Mouse (Mus musculus): ENCODE measurements around the gene Tarbp1. TPM values are rescaled to one million over a fixed set of nuclear protein-coding genes. Genes with fewer than 3 reads are reported as not detected.
A peak's percentile ranks its signal among the peaks of the same experiment; 100 is the strongest.
"Not testable (repeated sequence)": the region's sequence is repeated elsewhere in the genome, so short reads cannot be mapped to it uniquely, and the experiment has no call there.

Gene Tarbp1
- polyA plus RNA-seq, 1 experiment from 2014 or later: 1.6 TPM

DNA sequence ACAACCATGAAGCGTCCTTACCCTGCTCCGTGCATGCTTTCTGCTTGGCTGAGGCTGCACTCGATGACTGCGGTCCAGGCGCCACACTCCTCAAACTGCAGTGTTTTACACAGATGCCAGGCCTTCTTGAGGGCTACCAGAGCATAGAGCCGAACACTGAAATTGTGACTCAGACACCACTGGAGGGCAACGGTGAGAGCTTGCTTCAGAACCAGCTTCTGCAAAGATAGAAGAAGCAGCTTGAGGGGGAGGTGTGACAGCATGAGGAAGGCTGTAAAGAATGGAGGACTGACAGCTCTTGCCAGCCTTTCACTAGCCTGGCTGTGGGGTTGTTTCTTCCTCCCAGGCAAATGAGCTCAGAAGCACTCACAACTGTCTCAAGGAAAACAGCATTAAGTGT is 41.0 kb downstream of the Tarbp1 start:
- no peak overlapping the region for H3K4me3 ChIP-seq
- H3K4me1 ChIP-seq (replicated peaks): no peaks in the 10 kb centered on the region
- no peak overlapping the region for H3K9ac ChIP-seq
- no peak for ATAC-seq (ENCODE audit: low read depth)
- H3K9me3 ChIP-seq: no peaks in the 10 kb centered on the region
- H3K36me3 ChIP-seq: peaks cover 80% of the 10 kb centered on the region
- H3K27ac ChIP-seq (replicated peaks): no peak overlapping the region
- H3K4me2 ChIP-seq: no peak overlapping the region
- WGBS: 85% methylated on average over 7 of the region's 7 CpGs
- H3K27me3 ChIP-seq: no peaks in the 10 kb centered on the region

DNA sequence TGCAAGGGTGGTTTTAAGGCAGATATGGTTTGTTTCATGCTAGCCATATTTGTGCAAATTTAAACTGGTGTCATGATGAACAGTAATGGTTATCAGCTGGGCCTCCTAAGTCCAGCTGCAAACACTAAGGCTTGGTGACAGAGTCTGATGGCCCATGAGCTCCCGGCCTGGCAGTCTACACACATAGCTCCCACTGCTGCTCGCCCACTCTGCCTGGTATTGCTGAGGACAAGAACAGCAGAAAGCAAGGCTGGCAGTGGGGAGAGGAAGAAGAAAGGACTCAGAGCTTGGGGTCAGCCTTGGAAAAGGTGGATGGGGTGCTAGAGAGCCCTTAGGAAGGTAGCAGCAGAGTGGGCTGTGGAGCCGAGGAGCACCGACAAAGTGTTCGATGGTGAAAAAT is 45.2 kb downstream of the Tarbp1 start:
- peaks cover 90% of the 10 kb centered on the region for H3K36me3 ChIP-seq
- 93% methylated on average over 5 of the region's 5 CpGs for WGBS
- no peak for ATAC-seq (ENCODE audit: low read depth)

DNA sequence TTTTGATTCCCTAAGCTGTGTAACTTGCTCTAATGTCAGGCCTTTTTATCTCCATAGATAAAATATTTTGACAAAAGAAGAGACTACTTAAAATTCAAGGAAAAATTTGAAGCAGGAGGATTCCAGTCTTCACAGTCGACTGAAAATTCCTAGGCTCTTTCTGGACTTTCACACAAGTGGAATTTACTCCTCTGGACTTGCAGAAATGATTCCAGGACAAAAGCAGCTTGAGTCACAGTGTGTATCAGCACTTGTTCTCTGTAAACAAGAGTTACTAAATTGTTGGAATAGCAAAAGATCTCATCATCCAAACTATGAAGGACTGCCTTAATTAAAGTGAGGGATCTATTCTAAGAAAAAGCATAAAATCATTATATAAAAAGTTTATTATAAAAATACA is 49.9 kb downstream of the Tarbp1 start:
- no peak for ATAC-seq (ENCODE audit: low read depth)
- H3K4me2 ChIP-seq: no peak overlapping the region
- peaks cover 50% of the 10 kb centered on the region for H3K36me3 ChIP-seq
- H3K27me3 ChIP-seq: no peaks in the 10 kb centered on the region
- H3K4me1 ChIP-seq (replicated peaks): peaks cover 21% of the 10 kb centered on the region
- no peak overlapping the region for H3K9ac ChIP-seq
- no peak overlapping the region for H3K27ac ChIP-seq (replicated peaks)
- no peak overlapping the region for H3K4me3 ChIP-seq
- WGBS: 85% methylated on average over 1 of the region's 1 CpGs
- H3K9me3 ChIP-seq: no peaks in the 10 kb centered on the region

More for the DNA sequence above, 45.2 kb downstream of the Tarbp1 start:
- Histone ChIP-seq H3K27ac (replicated peaks) (no peak overlapping the region), H3K9ac (no peak overlapping the region), H3K4me1 (replicated peaks) (no peaks in the 10 kb centered on the region), H3K4me3 (no peak overlapping the region), H3K9me3 (no peaks in the 10 kb centered on the region), H3K4me2 (no peak overlapping the region), H3K27me3 (no peaks in the 10 kb centered on the region)

DNA sequence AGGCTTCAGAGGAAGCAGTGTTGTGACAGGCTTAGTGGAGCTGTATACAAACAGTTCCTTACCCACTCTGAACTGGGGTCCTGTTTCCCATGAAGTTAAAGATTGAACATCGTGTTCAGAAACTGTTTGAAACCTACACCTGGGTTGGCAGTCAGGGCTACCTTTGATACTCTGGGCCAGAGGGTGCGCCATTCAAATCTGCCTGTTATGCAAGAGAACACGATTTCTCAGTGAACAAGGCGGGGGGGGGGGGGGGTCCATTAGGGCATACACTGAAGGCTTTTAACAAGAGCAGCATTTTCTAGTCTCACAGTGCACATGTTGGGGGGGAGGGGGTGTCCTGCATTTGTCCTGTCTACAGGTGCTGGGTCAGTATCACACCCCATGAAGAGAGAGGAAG is 50.7 kb downstream of the Tarbp1 start:
- Histone ChIP-seq H3K4me1 (replicated peaks) (peaks cover 21% of the 10 kb centered on the region), H3K27me3 (no peaks in the 10 kb centered on the region), H3K4me3 (no peak overlapping the region), H3K27ac (replicated peaks) (no peak overlapping the region), H3K36me3 (peaks cover 42% of the 10 kb centered on the region), H3K9me3 (no peaks in the 10 kb centered on the region), H3K4me2 (no peak overlapping the region), H3K9ac (0 out of 2 replicates have a peak overlapping the region, but pooled peaks have one; percentile 86)
- ATAC-seq (ENCODE audit: low read depth): no peak
- whole genome bisulfite sequencing: 91% methylated on average over 4 of the region's 4 CpGs

DNA sequence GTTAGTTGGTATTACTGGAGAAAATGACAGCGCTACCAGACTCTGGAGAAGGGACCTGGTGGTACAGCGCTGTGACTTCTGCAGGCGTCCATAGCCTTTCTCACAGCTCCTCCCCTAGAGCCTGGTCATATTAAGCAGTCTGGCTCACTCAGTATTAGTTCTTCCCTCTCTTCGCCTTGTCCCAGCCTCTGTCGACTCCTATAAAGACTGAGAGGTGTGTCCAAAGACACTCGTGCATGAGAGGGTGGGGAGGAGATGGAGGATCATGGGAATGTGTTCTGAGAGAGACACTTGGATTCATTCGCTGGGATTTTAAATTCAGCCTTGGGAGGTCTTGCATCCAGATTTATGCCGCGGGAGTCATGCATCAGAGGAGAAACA is 52.0 kb downstream of the Tarbp1 start:
- H3K4me3 ChIP-seq: peak overlapping the region; percentile 85
- 9% methylated on average over 9 of the region's 9 CpGs for WGBS

DNA sequence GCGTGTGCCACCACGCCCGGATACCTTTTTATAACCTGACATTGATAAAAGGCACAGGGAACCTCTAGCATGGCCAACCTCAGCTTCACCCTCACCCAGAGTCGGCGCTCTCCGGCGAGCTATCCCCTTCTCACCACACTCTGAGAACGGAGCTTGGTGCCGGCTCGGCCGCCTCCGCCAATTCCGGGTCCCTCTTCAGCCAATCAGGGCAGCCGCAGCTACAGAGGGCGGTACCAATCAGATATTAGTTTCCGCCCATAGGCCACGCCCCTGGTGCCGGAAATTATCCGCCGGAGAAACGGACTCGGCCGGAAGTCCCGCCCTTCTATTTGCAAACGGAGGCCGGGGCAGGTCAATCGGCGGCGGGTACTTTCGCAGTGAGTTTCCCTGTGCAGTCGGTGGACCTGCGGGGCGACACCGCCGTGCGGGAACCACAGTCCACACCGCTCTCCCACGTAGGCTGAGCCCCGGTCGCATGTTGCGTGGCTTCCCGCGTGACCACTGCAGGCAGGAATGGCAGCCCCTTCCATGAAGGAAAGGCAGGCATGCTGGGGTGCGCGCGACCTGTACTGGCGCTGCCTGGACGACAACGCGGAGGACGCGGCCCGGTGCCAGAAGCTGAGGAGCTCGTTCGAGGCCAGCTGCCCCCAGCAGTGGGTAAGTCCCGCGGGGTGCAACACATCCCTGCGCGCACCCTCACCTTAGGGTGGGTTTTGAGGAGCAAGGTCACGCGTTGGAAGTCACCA is 52.5 kb downstream of the Tarbp1 start, which contains the start of gene Coa6:
Coa6 (plus strand) TSS at position 342 of the 746 bp plus-strand sequence.
- peaks cover 24% of the 10 kb centered on the region for H3K36me3 ChIP-seq
- peaks cover 21% of the 10 kb centered on the region for H3K4me1 ChIP-seq (replicated peaks)
- H3K4me2 ChIP-seq: peak within 1 kb of the TSS; percentile 78
- H3K9ac ChIP-seq: peak within 1 kb of the TSS; percentile 86
- peak within 1 kb of the TSS; percentile 85 for H3K4me3 ChIP-seq
- H3K27ac ChIP-seq (replicated peaks): peak within 1 kb of the TSS; percentile 84
- peak; percentile 99 for ATAC-seq (ENCODE audit: low read depth)
- WGBS: under 1% methylated on average over 61 of the region's 61 CpGs
- no peaks in the 10 kb centered on the region for H3K9me3 ChIP-seq
- H3K27me3 ChIP-seq: no peaks in the 10 kb centered on the region

More for the DNA sequence above, 52.0 kb downstream of the Tarbp1 start:
- H3K27ac ChIP-seq (replicated peaks): peak overlapping the region; percentile 84
- H3K4me1 ChIP-seq (replicated peaks): peaks cover 21% of the 10 kb centered on the region
- peaks cover 30% of the 10 kb centered on the region for H3K36me3 ChIP-seq
- peak overlapping the region; percentile 78 for H3K4me2 ChIP-seq
- no peaks in the 10 kb centered on the region for H3K27me3 ChIP-seq
- H3K9ac ChIP-seq: peak overlapping the region; percentile 86
- H3K9me3 ChIP-seq: no peaks in the 10 kb centered on the region
- peak; percentile 73 for ATAC-seq (ENCODE audit: low read depth)

DNA sequence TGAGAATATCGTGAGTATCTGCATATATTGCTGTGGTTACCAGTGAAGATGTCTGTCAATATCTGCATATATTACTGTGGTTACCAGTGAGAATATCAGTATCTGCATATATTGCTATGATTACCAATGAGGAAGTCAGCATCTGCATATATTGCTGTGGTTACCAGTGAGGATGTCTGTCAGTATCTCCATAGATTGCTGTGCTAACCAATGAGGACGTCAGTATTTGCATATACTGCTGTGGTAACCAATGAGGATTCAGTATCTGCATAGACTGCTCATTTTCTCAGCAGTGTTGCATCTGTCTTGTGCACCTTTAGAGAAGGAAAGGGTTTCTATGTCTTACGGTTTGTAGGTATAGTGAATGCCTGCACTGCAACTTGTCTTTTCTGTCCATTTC is 54.0 kb downstream of the Tarbp1 start:
- Histone ChIP-seq H3K4me2 (no peak overlapping the region), H3K27me3 (no peaks in the 10 kb centered on the region), H3K4me3 (no peak overlapping the region), H3K36me3 (peaks cover 10% of the 10 kb centered on the region), H3K27ac (replicated peaks) (no peak overlapping the region), H3K4me1 (replicated peaks) (peaks cover 21% of the 10 kb centered on the region), H3K9ac (no peak overlapping the region), H3K9me3 (no peaks in the 10 kb centered on the region)
- WGBS: 78% methylated on average over 3 of the region's 3 CpGs
- ATAC-seq (ENCODE audit: low read depth): no peak

DNA sequence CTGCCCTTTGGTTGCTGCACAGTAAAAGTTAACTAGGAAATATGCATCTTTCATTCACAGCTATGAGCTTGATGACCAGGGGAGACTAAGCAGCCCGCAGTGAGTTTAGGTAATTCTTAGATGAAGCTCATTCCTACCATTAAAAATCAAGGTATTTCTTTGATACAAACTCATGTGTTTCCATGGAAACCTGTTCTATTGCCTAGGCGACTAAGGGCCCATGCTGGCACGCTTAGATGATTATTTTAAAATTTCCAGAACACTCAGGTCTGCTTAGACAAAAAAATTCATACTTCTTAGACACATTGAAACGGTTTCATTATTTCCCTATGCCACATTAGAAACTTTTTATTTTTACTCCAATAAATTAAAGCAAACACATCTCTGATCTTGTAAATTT is 69.8 kb downstream of the Tarbp1 start:
- Histone ChIP-seq H3K4me1 (replicated peaks) (no peaks in the 10 kb centered on the region), H3K9me3 (no peaks in the 10 kb centered on the region), H3K9ac (no peak overlapping the region), H3K4me3 (no peak overlapping the region), H3K27ac (replicated peaks) (no peak overlapping the region), H3K36me3 (no peaks in the 10 kb centered on the region), H3K4me2 (no peak overlapping the region), H3K27me3 (no peaks in the 10 kb centered on the region)
- ATAC-seq (ENCODE audit: low read depth): no peak
- 84% methylated on average over 4 of the region's 4 CpGs for WGBS

DNA sequence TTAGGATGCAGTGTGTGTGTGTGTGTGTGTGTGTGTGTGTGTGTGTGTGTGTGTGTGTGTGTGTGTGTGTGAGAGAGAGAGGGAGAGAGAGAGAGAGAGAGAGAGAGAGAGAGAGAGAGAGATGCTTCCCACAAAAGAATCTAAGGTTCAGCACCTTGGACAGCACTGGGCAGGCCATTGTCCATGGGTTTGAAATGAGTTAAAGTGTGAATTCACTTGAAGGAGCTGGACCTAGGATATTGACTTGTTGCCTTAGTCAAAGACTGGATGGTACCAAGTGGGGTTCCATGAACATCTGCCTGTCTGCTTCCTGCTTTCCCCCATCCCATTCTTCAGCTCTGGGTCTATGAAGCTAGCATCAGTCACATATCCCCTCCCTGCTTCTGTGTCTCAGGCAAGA is 70.3 kb downstream of the Tarbp1 start:
- not testable (repeated sequence) for H3K4me2 ChIP-seq; H3K27me3 ChIP-seq; ATAC-seq (ENCODE audit: low read depth)

DNA sequence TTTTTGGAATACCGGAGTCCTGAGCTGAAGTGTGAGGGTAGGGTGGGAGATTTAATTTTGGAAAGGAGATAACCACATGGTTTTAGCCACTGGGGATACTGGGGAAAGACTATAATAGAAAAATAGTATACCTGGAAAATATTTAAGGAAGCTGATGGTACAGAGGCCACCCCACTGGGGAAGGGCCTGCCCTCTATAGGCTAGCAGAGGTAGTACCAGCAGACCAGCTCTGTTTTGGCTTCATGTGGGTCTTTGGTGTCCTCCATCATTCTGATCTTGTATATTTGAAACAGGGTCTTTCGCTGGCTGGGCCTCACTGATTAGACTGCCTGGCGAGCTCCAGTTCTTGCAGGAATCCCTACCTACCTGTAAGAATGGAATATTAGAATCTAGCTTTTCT is 76.5 kb downstream of the Tarbp1 start:
- 79% methylated on average over 3 of the region's 3 CpGs for WGBS
- ATAC-seq (ENCODE audit: low read depth): no peak
- Histone ChIP-seq H3K27ac (replicated peaks) (no peak overlapping the region), H3K27me3 (no peaks in the 10 kb centered on the region), H3K36me3 (no peaks in the 10 kb centered on the region), H3K4me1 (replicated peaks) (peaks cover 8% of the 10 kb centered on the region), H3K9me3 (no peaks in the 10 kb centered on the region), H3K4me2 (no peak overlapping the region), H3K9ac (no peak overlapping the region), H3K4me3 (no peak overlapping the region)

More for the DNA sequence above, 70.3 kb downstream of the Tarbp1 start:
- not testable (repeated sequence) for H3K4me3 ChIP-seq; H3K27ac ChIP-seq (replicated peaks); H3K36me3 ChIP-seq; H3K4me1 ChIP-seq (replicated peaks); H3K9ac ChIP-seq; H3K9me3 ChIP-seq

DNA sequence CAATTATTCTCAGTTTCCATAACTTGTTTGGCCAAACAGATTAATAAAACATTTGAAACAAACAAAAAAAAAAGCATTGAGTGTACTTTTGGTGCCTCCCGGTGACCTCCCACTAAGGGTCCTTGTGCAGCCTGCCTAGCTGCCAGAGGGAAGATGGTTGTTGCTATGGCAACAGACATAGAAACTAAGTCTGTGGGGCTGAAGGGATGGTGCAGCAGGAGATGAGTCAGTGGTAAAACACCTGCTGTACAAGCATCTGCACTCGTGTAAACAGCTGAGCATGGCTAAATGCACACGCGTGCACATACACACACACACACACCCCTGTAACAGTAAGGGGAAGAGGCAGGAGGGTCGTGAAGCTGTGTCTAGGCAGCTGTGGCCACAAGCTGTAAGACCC is 78.9 kb downstream of the Tarbp1 start:
- Histone ChIP-seq H3K36me3 (no peaks in the 10 kb centered on the region), H3K9ac (no peak overlapping the region), H3K4me3 (no peak overlapping the region), H3K27ac (replicated peaks) (no peak overlapping the region), H3K27me3 (no peaks in the 10 kb centered on the region), H3K9me3 (no peaks in the 10 kb centered on the region), H3K4me1 (replicated peaks) (peaks cover 8% of the 10 kb centered on the region), H3K4me2 (no peak overlapping the region)
- 49% methylated on average over 5 of the region's 5 CpGs for WGBS
- no peak for ATAC-seq (ENCODE audit: low read depth)

DNA sequence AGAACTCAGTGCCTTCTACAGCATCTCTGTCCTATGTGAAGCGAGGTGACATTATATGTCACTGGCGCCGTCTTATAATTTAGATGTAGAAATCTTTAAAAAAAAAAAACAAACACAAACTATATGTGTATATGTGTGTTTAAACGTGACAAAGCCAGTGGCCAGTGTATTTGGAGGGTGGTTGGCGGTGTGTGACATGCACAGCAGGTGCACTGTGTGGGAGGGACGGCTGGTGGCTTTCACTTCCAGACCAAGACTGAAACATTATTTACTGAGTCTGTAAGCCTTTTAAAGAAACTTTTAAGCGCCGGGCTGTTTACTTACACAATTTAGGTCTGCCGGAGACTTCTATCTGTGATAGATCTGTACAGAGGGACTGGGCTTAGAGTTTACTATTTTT is 79.5 kb downstream of the Tarbp1 start:
- no peaks in the 10 kb centered on the region for H3K36me3 ChIP-seq
- ATAC-seq (ENCODE audit: low read depth): no peak
- no peaks in the 10 kb centered on the region for H3K9me3 ChIP-seq
- H3K27me3 ChIP-seq: no peaks in the 10 kb centered on the region
- H3K9ac ChIP-seq: no peak overlapping the region
- H3K4me2 ChIP-seq: no peak overlapping the region
- H3K27ac ChIP-seq (replicated peaks): no peak overlapping the region
- H3K4me1 ChIP-seq (replicated peaks): peaks cover 8% of the 10 kb centered on the region
- no peak overlapping the region for H3K4me3 ChIP-seq
- WGBS: 75% methylated on average over 9 of the region's 9 CpGs

DNA sequence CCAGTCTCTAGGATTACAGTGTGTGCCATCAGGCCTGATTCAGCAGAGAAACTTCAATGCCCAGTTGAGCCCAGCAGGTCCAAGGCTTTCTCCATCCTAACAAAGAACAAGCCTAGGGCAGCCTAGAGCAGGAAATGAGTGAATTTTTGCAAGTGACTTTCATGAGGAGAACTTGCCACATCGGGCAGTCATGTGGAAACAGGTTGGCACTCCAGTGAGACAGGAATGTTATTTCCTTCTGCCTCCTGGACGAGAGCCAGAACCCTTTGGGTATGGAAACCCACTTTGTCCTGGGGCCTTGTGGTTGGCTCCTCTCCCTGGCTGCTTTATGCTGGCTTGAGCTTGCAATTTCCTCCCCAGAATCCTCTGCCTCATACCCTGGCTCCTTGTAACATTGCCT is 83.3 kb downstream of the Tarbp1 start:
- Histone ChIP-seq H3K36me3 (no peaks in the 10 kb centered on the region), H3K9ac (no peak overlapping the region), H3K4me1 (replicated peaks) (peaks cover 8% of the 10 kb centered on the region), H3K27ac (replicated peaks) (no peak overlapping the region), H3K4me2 (no peak overlapping the region), H3K27me3 (no peaks in the 10 kb centered on the region), H3K4me3 (no peak overlapping the region), H3K9me3 (no peaks in the 10 kb centered on the region)
- ATAC-seq (ENCODE audit: low read depth): no peak
- 76% methylated on average over 2 of the region's 2 CpGs for WGBS
